Mouse (Mus musculus): ENCODE results near the gene Arsb. TPM values are rescaled to one million over a fixed set of nuclear protein-coding genes. Genes with fewer than 3 reads are reported as not detected.

The Arsb gene
- polyA plus RNA-seq, 1 experiment from 2014 or later: 7.6 TPM

DNA sequence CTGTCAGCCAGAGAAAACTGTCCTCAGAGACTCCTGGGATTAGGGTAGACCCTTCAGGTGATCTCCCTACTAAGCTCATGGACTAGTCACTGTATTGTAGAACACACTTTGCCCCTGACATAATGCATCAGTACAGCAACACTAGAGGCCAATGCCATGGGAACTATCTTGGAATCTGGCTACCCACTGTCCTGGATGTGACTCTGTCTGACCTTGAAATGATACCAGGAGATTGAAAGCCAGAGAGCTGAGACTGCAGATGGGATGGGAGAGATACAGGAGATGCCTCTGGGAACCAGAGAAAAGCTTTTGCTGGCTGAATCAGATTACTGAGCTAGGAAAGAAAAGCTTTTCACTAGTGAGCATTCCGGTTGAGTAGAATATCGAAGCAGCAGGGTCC is 130.7 kb downstream of the Arsb start:
- H3K27ac ChIP-seq: no peak overlapping the region
- H3K36me3 ChIP-seq: no peaks in the 10 kb centered on the region
- 90% methylated on average over 2 of the region's 2 CpGs for WGBS
- no peak overlapping the region for H3K9ac ChIP-seq
- no peaks in the 10 kb centered on the region for H3K9me3 ChIP-seq
- H3K4me2 ChIP-seq (replicated peaks): no peak overlapping the region
- ATAC-seq (ENCODE audit: low FRiP score, low read depth): no peak
- no peaks in the 10 kb centered on the region for H3K27me3 ChIP-seq (replicated peaks)
- no peaks in the 10 kb centered on the region for H3K4me1 ChIP-seq
- H3K4me3 ChIP-seq: no peak overlapping the region

DNA sequence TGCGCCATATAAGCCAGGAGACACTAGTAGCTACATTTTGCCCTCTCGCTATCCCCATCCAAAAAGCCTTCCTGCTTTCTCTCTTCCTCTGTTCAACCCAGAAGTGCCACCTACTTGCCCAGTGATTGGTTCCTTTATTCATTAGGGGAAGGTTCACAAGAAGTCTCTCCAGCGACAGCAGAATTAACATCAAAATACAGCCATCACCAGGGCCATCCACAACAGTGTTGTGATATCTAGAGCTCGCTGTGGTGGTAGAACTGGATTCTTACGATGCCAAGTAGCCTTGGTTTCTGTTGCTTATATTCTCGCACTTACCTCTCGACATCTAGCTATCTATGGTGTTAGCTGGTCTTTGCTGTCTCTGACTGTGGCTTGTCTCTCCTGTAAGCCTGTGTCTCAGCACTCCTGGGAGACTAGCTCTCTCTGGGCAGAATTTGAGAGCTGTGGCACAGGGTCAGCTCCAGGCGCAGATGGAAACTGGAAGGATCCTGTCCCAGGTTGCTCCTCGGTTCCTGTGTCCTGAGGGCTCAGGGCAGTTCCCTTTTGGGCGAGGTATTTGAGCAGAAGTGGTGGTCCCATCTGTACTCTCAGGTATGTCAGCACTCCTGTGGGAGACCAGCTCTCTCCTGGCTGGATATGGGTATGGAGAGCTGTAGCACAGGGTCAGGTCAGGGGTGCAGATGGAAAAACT is 135.3 kb downstream of the Arsb start:
- Histone ChIP-seq H3K4me3 (no peak overlapping the region), H3K36me3 (no peaks in the 10 kb centered on the region), H3K9me3 (no peaks in the 10 kb centered on the region), H3K27ac (no peak overlapping the region), H3K27me3 (replicated peaks) (no peaks in the 10 kb centered on the region), H3K4me1 (no peaks in the 10 kb centered on the region), H3K4me2 (replicated peaks) (no peak overlapping the region), H3K9ac (no peak overlapping the region)
- 85% methylated on average over 10 of the region's 10 CpGs for WGBS
- no peak for ATAC-seq (ENCODE audit: low FRiP score, low read depth)

DNA sequence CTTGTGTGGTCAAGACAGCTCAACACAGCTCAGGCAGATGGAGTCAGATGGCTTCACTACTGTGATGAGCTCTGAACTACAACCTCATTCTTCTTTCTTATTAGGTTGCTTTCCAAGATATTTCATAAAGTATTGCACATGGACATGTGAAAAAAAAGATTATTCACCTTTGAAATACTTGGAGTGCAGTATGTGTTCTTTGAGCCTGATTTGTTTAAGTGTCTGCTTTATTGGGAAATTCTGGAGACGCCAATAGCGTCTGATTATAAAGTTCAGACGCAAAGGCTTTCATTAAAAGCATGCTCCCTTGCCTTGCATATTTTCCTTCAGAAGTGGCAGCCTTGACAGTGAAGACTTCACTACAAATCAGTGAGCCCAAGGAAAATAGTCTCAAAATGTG is 136.5 kb downstream of the Arsb start:
- no peak for ATAC-seq (ENCODE audit: low FRiP score, low read depth)
- Histone ChIP-seq H3K27me3 (replicated peaks) (no peaks in the 10 kb centered on the region), H3K9me3 (no peaks in the 10 kb centered on the region), H3K4me2 (replicated peaks) (no peak overlapping the region), H3K4me3 (no peak overlapping the region), H3K27ac (no peak overlapping the region), H3K4me1 (no peaks in the 10 kb centered on the region), H3K36me3 (no peaks in the 10 kb centered on the region), H3K9ac (no peak overlapping the region)
- 93% methylated on average over 3 of the region's 3 CpGs for WGBS

DNA sequence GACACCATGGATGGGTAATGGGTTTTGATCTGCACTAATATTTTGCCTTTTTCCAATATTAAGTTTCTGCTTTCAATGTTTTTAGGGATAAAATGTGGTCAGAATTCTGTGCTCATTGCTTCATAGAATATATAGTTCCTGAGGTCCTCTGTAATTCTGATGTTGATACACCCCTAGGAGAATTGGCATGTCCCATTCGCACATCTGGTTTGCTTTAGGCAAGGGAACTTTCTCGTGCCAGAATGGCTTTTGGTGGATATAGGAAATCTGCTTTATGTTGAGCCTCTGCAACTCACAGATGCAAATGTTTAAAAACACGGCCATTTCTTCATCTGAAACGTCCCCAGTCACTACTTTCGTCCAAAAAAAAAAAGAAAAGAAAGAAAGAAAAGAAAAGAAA is 138.4 kb downstream of the Arsb start:
- no peak overlapping the region for H3K27ac ChIP-seq
- H3K4me1 ChIP-seq: no peaks in the 10 kb centered on the region
- H3K36me3 ChIP-seq: no peaks in the 10 kb centered on the region
- whole genome bisulfite sequencing: 75% methylated on average over 5 of the region's 5 CpGs
- no peak overlapping the region for H3K9ac ChIP-seq
- no peaks in the 10 kb centered on the region for H3K9me3 ChIP-seq
- no peak for ATAC-seq (ENCODE audit: low FRiP score, low read depth)
- no peak overlapping the region for H3K4me3 ChIP-seq
- no peaks in the 10 kb centered on the region for H3K27me3 ChIP-seq (replicated peaks)
- H3K4me2 ChIP-seq (replicated peaks): no peak overlapping the region

DNA sequence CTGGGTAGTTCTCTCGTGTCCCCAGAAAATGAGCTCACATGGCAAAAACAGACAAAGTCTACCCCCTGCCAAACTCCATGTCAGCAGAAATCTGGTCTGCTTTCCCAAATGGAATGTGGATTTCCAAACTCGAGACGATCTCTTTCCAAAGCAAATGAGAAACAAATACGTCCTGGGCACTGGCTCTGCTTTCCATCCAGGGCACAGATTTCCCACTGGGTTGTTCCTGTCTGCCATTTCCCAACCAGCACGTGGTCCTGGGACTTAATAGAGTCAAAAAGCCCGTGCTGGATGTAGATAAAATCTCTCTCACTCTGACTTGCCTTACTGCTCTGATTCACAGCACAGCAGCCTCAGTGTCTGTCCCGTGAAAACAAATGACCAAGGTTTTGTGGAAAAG is 139.6 kb downstream of the Arsb start:
- H3K27ac ChIP-seq: no peak overlapping the region

DNA sequence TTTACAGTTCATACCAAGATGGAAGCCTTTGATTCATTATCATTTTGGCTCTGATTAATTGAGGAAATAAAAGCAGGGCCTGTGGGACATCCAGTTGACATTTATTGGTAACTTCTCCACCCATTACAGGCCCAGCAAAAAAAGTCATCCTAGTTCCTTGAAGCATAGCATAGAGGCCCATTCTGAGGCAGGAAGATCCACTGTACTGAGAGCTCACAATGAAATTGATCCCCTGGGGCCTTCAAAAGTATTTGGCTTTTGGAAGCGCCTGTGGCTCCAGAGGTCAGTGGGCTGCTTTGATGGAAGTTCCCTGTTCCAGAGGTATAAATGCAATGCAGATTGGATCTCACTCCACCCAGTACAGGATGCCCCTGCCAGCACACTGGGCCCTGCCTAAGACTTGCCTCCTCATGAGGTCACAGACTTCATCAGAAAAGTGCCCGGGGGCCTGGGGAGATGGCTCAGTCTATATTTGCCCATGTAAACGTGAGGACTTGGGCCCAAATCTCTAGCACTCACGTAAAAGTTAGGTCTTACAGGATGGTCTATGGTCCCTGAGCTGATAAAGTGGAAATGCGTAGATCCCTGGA is 141.0 kb downstream of the Arsb start:
- Histone ChIP-seq H3K9me3 (no peaks in the 10 kb centered on the region), H3K9ac (no peak overlapping the region), H3K4me3 (no peak overlapping the region), H3K4me2 (replicated peaks) (no peak overlapping the region), H3K27me3 (replicated peaks) (no peaks in the 10 kb centered on the region), H3K27ac (no peak overlapping the region), H3K4me1 (no peaks in the 10 kb centered on the region), H3K36me3 (no peaks in the 10 kb centered on the region)
- WGBS: 81% methylated on average over 5 of the region's 5 CpGs
- no peak for ATAC-seq (ENCODE audit: low FRiP score, low read depth)

More for the DNA sequence above, 139.6 kb downstream of the Arsb start:
- ATAC-seq (ENCODE audit: low FRiP score, low read depth): no peak
- H3K27me3 ChIP-seq (replicated peaks): no peaks in the 10 kb centered on the region
- H3K9me3 ChIP-seq: no peaks in the 10 kb centered on the region
- H3K4me2 ChIP-seq (replicated peaks): no peak overlapping the region
- WGBS: 63% methylated on average over 7 of the region's 7 CpGs
- no peaks in the 10 kb centered on the region for H3K36me3 ChIP-seq
- no peak overlapping the region for H3K4me3 ChIP-seq
- H3K9ac ChIP-seq: no peak overlapping the region
- H3K4me1 ChIP-seq: no peaks in the 10 kb centered on the region

DNA sequence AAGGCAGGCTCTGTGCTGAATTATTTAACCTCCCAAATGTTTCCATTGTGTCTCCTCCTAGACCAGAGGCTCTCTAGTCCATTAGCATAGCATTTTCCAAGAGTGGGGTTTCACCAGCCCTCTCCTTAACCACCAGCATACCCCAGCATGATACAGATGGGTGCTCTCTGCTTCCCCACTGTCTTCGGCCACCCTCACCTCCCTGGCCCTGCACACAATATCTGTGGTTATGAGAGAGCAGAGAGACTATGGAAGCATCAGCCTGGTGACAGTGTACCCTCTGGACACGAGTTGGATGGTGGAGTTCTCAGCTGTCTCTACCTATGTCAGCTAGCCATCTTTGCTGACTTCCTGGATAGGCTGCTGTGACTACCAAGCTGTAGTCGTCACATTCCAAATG is 142.8 kb downstream of the Arsb start:
- no peak overlapping the region for H3K27ac ChIP-seq
- no peak for ATAC-seq (ENCODE audit: low FRiP score, low read depth)
- H3K4me2 ChIP-seq (replicated peaks): no peak overlapping the region
- no peak overlapping the region for H3K4me3 ChIP-seq
- H3K4me1 ChIP-seq: no peaks in the 10 kb centered on the region
- H3K27me3 ChIP-seq (replicated peaks): no peaks in the 10 kb centered on the region
- H3K9me3 ChIP-seq: no peaks in the 10 kb centered on the region
- H3K36me3 ChIP-seq: no peaks in the 10 kb centered on the region
- no peak overlapping the region for H3K9ac ChIP-seq
- WGBS: 83% methylated on average over 3 of the region's 3 CpGs

DNA sequence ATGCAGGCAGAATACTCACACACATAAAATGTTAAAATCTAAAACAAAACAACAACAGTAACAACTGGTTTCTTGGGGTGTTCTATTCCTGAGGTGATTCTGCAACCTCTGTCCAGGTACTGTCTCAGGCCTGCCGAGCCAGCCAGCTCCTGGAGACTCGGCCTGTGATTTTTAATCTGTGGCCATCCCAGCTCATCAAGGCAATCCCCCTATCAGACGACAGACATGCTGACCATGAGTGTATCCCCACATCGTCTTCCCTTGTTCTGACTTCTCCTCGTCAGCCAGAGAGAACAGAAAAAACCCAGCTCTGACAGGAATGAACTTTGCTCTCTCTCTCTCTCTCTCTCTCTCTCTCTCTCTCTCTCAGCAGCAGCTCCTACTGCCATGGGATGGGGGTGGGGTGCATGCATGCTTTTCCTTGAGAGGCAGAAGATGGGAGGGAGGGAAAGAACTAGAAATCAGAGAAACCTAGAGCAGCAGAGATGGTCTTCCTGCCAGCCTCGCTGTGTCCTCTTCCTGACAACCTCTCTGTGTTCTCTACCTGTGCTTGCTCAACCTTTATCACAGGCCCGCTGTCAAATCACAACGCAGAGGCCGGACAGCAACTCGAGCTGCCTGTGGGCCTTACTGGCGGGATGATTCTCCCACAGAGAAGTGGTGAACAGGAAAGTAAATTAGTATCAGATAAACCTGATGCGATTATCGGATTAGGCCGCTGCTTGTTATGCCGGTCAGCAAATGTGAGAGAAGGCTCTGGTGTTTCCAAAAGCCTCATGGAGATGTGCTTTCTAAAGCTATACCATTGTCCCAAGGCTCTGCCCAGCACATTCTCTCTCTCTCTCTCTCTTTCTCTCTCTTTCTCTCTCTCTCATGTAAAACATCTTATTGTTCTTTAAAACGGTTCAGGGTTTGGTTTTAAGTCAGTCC is 144.5 kb downstream of the Arsb start:
- Histone ChIP-seq H3K36me3 (no peaks in the 10 kb centered on the region), H3K27me3 (replicated peaks) (no peaks in the 10 kb centered on the region), H3K4me1 (no peaks in the 10 kb centered on the region), H3K9me3 (no peaks in the 10 kb centered on the region), H3K4me3 (no peak overlapping the region), H3K9ac (no peak overlapping the region), H3K4me2 (replicated peaks) (no peak overlapping the region), H3K27ac (no peak overlapping the region)
- WGBS: 76% methylated on average over 16 of the region's 16 CpGs
- ATAC-seq (ENCODE audit: low FRiP score, low read depth): no peak

DNA sequence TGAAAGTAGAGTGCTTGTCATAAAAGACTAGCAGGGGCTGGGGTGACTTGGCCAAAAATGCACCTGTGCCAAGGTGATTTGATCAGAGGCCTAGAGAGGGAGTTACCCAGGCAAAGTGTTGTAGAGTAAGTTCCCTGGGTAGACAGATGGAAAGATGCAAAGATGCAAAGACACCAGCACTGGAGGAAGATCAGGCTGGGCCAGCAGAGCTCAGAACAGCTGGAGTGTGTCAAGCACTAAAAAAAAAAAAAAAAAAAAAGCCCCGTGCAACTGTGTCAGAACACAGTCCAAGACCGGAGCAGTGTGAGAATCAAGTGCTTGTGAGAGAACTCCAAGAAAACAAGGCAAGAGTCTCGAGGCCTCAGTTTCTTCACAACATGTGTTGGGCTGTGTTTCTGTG is 148.1 kb downstream of the Arsb start:
- 81% methylated on average over 3 of the region's 3 CpGs for WGBS
- H3K36me3 ChIP-seq: no peaks in the 10 kb centered on the region
- no peaks in the 10 kb centered on the region for H3K4me1 ChIP-seq

DNA sequence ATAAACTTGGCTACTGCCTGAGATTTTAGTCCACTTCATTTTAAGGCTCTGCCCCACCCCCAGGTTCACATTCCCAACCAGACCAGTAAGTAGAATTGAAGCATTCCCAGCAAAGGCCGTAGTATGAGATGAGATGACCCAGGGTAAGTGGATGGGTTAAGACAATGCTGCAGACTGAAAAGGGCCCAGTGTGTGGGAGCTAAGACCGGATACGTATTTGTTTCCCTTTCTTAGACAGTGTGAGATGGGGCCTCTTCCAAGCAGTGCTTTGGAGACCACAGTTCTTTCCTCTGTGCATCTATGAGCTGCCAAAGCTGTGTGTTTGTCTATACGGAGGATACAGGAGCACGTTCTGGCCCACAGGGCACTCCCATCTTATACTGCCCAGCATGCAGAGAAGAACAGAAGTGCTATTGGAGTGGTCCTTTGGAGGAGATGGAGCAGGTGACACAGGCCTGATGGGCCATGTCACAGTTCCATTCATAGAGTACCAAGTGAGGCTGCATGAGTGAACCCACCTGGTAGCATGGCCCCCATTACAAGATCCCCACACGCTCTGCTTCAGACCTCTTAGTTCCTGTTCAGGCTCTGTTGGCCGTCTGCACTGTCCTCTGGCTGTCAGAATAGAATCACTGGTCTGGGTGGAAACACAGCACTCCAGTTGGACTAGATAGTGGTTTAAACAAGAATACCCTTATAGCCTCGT is 148.8 kb downstream of the Arsb start:
- no peaks in the 10 kb centered on the region for H3K4me1 ChIP-seq
- no peak for ATAC-seq (ENCODE audit: low FRiP score, low read depth)
- WGBS: 80% methylated on average over 8 of the region's 8 CpGs

More for the DNA sequence above, 148.1 kb downstream of the Arsb start:
- Histone ChIP-seq H3K9ac (no peak overlapping the region), H3K27ac (no peak overlapping the region), H3K4me3 (no peak overlapping the region), H3K27me3 (replicated peaks) (no peaks in the 10 kb centered on the region), H3K4me2 (replicated peaks) (no peak overlapping the region), H3K9me3 (no peaks in the 10 kb centered on the region)
- ATAC-seq (ENCODE audit: low FRiP score, low read depth): no peak

DNA sequence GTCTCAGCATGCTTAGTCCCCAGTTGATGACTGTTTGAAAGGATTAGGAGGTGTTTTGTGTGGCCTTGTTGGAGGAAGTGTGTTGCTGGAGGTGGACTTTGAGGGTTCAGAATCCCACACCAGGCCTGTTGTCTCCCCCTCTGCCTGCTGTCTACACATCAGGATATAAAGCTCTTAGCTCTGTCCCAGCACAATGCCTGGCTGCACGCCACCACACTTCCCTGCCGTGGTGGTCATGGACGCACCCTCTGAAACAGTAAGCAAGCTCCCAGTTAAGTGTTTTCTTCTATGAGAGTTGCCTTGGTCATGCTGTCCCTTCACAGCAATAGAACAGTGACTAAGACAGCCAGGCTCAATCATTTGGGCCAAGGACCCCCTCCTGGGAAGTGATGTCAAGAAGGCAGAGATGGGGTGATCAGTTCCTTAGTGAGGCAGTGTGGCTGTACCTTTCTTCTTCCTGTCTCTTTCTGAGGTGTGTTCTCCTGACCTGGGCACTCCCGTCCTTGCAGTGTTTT is 149.4 kb downstream of the Arsb start:
- Histone ChIP-seq H3K27ac (no peak overlapping the region), H3K9me3 (no peaks in the 10 kb centered on the region), H3K27me3 (replicated peaks) (no peaks in the 10 kb centered on the region), H3K9ac (no peak overlapping the region), H3K4me3 (no peak overlapping the region), H3K4me2 (replicated peaks) (no peak overlapping the region), H3K36me3 (no peaks in the 10 kb centered on the region), H3K4me1 (no peaks in the 10 kb centered on the region)
- no peak for ATAC-seq (ENCODE audit: low FRiP score, low read depth)
- 83% methylated on average over 4 of the region's 4 CpGs for WGBS

More for the DNA sequence above, 148.8 kb downstream of the Arsb start:
- Histone ChIP-seq H3K4me3 (no peak overlapping the region), H3K9me3 (no peaks in the 10 kb centered on the region), H3K9ac (no peak overlapping the region), H3K36me3 (no peaks in the 10 kb centered on the region), H3K27ac (no peak overlapping the region), H3K27me3 (replicated peaks) (no peaks in the 10 kb centered on the region), H3K4me2 (replicated peaks) (no peak overlapping the region)

All from neural tube, embryonic 12.5 days (tissue).